Mouse (Mus musculus): Measurements from ENCODE around the gene Olfr988.
"Not testable (repeated sequence)": the region's sequence is repeated elsewhere in the genome, so short reads cannot be mapped to it uniquely, and the experiment has no call there.

The Olfr988 gene

GRCm38 (mm10) chr2:85363127-85363526, at the start of gene Olfr988:
TSS of gene Olfr988 (minus strand) at chr2:85363227.
- DNase-seq (ENCODE audit: low read depth), result not testable (repeated sequence)

- DNase-seq (ENCODE audit: low read depth), result no peak
Measured at GRCm38 (mm10) chr2:85409369-85409768, 46.3 kb upstream of the Olfr988 start, which contains the start of gene Olfr992. TSS of gene Olfr992 (minus strand) at chr2:85409469.

- DNase-seq (ENCODE audit: low read depth), result no peak
Measured at GRCm38 (mm10) chr2:85339972-85340371, 23.1 kb downstream of the Olfr988 start.

GRCm38 (mm10) chr2:85339215-85339614, 23.8 kb downstream of the Olfr988 start, which contains the start of gene Olfr987:
TSS of gene Olfr987 (minus strand) at chr2:85339315.
- DNase-seq (ENCODE audit: low read depth), result not testable (repeated sequence)

- DNase-seq (ENCODE audit: low read depth), result no peak
Measured at GRCm38 (mm10) chr2:85319106-85319505, 43.9 kb downstream of the Olfr988 start.
